Mouse (Mus musculus) splenic B cell, adult 2 months (primary cell): ENCODE results near the gene Impg2.

Experiments used
- DNase-seq: peaks from one replicate; pipeline ENCODE4 v3.0.0-alpha.2; 2011; ENCODE audit warnings: low read depth, low spot score
- H3K27me3 ChIP-seq: 2 replicates; pipeline ENCODE4 v1.6.1; 2012; ENCODE audit warnings: mild to moderate bottlenecking, low read length, moderate library complexity, mixed read lengths; ENCODE audit not compliant: control insufficient read depth, poor library complexity, insufficient read depth, severe bottlenecking
- H3K36me3 ChIP-seq: 2 replicates; pipeline ENCODE4 v1.6.1; 2012; ENCODE audit warnings: mild to moderate bottlenecking, low read length, moderate library complexity, mixed read lengths; ENCODE audit not compliant: control insufficient read depth, poor library complexity, insufficient read depth, severe bottlenecking

The Impg2 gene

DNA sequence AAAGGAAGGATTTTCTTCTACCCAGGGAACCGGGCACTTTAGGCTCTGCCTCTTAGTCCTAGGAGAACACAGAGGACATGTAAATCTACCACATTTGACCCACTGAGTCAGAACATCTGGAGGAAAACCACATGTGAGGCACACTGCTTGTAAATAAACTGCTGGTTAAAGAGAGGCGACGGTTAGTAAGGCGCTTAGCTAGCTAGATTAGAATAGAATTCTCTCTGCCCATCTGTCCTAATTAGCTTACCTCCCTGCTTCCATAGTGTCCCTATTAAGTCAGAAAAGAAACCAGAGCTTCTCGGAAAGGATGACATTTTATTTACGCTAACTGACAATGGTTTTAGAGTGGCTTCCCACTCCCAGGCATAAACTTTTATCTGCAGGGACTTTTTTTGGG lies at the start of gene Impg2:
Impg2 (plus strand) TSS at position 263 of the 400 bp plus-strand sequence.
- no peak for DNase-seq
- no peaks in the 10 kb centered on the region for H3K36me3 ChIP-seq
- H3K27me3 ChIP-seq: no peaks in the 10 kb centered on the region

DNA sequence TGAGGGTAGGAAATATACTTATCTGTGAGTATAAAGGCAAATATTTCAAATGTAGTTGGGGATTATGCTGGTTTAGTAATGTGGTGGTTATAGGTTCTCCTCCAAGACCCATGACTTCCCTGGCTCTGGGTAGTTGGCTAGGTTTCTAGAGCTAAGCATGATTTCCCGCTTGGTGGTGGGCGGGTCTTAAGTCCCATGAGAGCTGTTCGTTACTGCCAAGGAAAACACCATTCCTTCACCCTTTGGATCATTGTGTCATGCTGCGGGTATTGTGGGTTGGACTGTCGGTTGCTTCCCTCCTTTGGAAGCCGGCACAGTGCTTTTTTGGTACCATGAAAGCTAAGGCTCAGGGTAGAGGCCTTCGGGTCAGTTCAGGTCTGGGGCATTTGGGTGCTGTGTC lies 40.6 kb upstream of the Impg2 start:
- DNase-seq: no peak
- Histone ChIP-seq H3K36me3 (peaks cover 8% of the 10 kb centered on the region), H3K27me3 (no peaks in the 10 kb centered on the region)

- Histone ChIP-seq H3K36me3 (peaks cover 16% of the 10 kb centered on the region), H3K27me3 (no peaks in the 10 kb centered on the region)
- no peak for DNase-seq
These were observed 33.9 kb upstream of the Impg2 start for GRCm38 (mm10) chr16:56170247-56170646.

- DNase-seq: peak; percentile 11
- peaks cover 18% of the 10 kb centered on the region; the same call in 1 of the 2 replicates for H3K36me3 ChIP-seq
- no peaks in the 10 kb centered on the region for H3K27me3 ChIP-seq
These were observed 28.1 kb upstream of the Impg2 start for GRCm38 (mm10) chr16:56175867-56176581.

- no peaks in the 10 kb centered on the region for H3K27me3 ChIP-seq
- peaks cover 9% of the 10 kb centered on the region; the same call in 1 of the 2 replicates for H3K36me3 ChIP-seq
- DNase-seq: no peak
These were observed 17.2 kb upstream of the Impg2 start for GRCm38 (mm10) chr16:56186863-56187262.

DNA sequence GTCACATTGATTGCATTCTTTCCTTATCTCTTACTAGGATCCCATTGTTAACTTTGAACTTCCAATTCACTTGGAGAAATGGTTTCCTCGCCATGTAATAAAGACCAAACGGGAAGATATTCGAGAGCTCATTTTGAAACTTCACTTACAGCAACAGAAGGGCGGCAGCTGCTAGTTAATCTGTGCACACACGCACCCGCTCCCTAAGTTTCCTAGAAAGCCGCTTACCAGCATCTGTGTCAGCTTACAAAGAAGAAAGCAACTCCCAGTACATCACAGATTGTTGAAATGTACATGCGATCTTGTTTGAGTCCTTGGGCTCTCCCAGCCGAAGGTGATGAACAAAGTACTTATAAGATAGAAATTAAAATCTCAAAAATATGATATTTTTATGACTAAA lies 15.9 kb upstream of the Impg2 start:
- Histone ChIP-seq H3K36me3 (peaks cover 9% of the 10 kb centered on the region; the same call in 1 of the 2 replicates), H3K27me3 (no peaks in the 10 kb centered on the region)

DNA sequence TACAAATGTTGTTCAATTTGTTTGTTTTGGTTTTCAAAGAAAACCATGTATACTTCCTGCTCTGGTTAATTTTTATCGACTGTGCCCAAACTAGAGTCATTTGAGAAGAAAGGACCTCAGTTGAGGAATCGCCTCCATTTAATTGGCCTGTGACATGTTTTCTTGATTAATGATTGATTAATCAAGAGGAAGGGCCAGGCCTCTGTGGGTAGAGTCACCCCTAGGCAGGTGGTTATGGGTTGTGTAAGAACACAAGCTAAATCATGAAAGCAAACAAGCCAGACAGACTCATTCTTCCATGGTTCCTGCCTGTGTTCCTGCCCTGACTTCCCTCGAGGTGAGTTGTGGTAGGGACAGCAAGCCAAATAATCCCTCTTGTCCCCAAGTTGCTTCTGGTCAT lies 8.6 kb downstream of the Impg2 start:
- DNase-seq: no peak
- Histone ChIP-seq H3K27me3 (no peaks in the 10 kb centered on the region), H3K36me3 (no peaks in the 10 kb centered on the region)

More for the DNA sequence above, 15.9 kb upstream of the Impg2 start:
- DNase-seq: no peak

- DNase-seq: no peak
- Histone ChIP-seq H3K27me3 (no peaks in the 10 kb centered on the region), H3K36me3 (peaks cover 2% of the 10 kb centered on the region; the same call in 1 of the 2 replicates)
These were observed 23.6 kb downstream of the Impg2 start for GRCm38 (mm10) chr16:56227686-56228085.

- DNase-seq: no peak
- peaks cover 2% of the 10 kb centered on the region; the same call in 1 of the 2 replicates for H3K36me3 ChIP-seq
These were observed 25.3 kb downstream of the Impg2 start for GRCm38 (mm10) chr16:56229455-56229854.

GRCm38 (mm10) chr16:56231300-56231699 lies 27.2 kb downstream of the Impg2 start:
- Histone ChIP-seq H3K27me3 (no peaks in the 10 kb centered on the region), H3K36me3 (no peaks in the 10 kb centered on the region)
- peak; percentile 15 for DNase-seq

More at GRCm38 (mm10) chr16:56229455-56229854, 25.3 kb downstream of the Impg2 start:
- no peaks in the 10 kb centered on the region for H3K27me3 ChIP-seq

- DNase-seq: no peak
These were observed 28.6 kb downstream of the Impg2 start for GRCm38 (mm10) chr16:56232736-56233135.

DNA sequence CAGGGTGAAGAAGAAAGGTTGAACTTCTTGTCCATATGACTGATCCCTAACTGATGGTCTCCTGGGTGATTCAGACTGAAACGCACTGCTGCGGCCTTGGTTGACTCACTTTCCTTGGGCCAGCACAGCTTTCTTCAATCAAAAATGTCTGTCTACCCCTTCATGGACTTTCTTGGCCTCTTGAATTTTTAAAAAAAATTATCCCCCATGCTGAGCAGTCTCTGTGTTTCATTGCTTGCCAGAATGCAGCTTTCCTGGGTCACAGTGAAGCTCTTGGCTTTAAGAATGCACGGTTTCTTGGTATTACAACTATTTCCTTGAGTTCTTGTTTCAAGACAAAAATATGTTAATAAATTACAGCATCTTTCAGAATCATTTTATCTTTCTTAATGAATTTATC lies 41.9 kb downstream of the Impg2 start:
- Histone ChIP-seq H3K36me3 (no peaks in the 10 kb centered on the region), H3K27me3 (no peaks in the 10 kb centered on the region)
- no peak for DNase-seq

More at GRCm38 (mm10) chr16:56232736-56233135, 28.6 kb downstream of the Impg2 start:
- no peaks in the 10 kb centered on the region for H3K36me3 ChIP-seq
- H3K27me3 ChIP-seq: no peaks in the 10 kb centered on the region

GRCm38 (mm10) chr16:56273917-56274316 lies 69.8 kb downstream of the Impg2 start:
- DNase-seq: no peak
- H3K27me3 ChIP-seq: no peaks in the 10 kb centered on the region

DNA sequence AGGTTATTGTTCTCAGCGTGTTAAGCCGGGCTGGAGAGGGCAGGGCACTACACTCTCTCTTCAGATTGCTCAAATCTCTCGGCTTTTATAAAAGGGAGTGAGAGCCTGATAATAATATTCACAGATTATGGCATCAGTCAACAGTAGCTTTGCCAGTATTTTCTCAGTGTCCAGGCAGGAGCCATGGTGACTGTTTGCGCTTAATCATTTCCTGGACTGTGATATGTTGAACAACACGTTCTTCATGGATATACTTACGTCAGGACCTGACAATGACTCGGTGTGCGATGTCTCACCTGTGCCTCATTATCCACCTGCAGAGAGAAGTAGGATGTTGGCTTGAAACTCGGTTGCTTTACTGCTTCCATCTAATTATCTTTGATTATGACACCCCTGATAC lies 74.9 kb downstream of the Impg2 start:
- Histone ChIP-seq H3K36me3 (no peaks in the 10 kb centered on the region), H3K27me3 (no peaks in the 10 kb centered on the region)
- DNase-seq: no peak

More at GRCm38 (mm10) chr16:56273917-56274316, 69.8 kb downstream of the Impg2 start:
- H3K36me3 ChIP-seq: no peaks in the 10 kb centered on the region

DNA sequence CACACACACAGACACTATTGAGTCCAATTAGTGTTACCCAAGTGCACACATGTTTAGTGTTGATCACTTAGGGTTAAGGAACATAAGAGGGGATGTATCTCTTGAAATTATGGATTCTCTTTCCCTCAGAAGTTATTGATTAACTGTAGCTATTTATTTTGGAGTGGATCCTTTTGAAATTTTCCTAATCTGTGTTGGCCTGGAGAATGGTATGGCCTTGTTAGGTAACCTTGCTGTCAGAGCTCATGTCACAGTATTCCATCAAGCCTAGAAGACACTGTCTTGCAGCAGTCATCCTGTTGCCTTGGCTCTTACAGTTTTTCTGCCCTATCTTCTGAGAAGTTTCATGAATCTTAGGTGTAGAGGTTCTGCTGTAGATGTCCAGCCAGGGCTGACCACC lies 75.6 kb downstream of the Impg2 start:
- no peaks in the 10 kb centered on the region for H3K27me3 ChIP-seq

More for the DNA sequence above, 75.6 kb downstream of the Impg2 start:
- H3K36me3 ChIP-seq: no peaks in the 10 kb centered on the region
- no peak for DNase-seq
